Mouse (Mus musculus): ENCODE measurements around the gene Lrrc17. TPM values are rescaled to one million over a fixed set of nuclear protein-coding genes. Genes with fewer than 3 reads are reported as not detected.

The Lrrc17 gene
- polyA plus RNA-seq, 1 experiment from 2014 or later, result 61.1 TPM

- Histone ChIP-seq H3K4me2 (ENCODE audit: low read depth, low read length) (no peak overlapping the region), H3K27me3 (ENCODE audit: control insufficient read depth, insufficient read depth, low read depth, low read length) (no peaks in the 10 kb centered on the region), H3K4me3 (ENCODE audit: low read length) (no peak overlapping the region), H3K36me3 (ENCODE audit: control insufficient read depth, insufficient read depth, low read length) (no peaks in the 10 kb centered on the region), H3K9me3 (ENCODE audit: control insufficient read depth, low read length) (no peaks in the 10 kb centered on the region), H3K27ac (ENCODE audit: low read length) (peak overlapping the region; percentile 78), H3K4me1 (replicated peaks; ENCODE audit: control insufficient read depth, insufficient read depth, low read length) (peaks cover 4% of the 10 kb centered on the region; the same call in 1 of the 2 replicates), H3K9ac (ENCODE audit: low read length) (no peak overlapping the region)
- ATAC-seq (ENCODE audit: low read depth), result peak; percentile 92
- 58% methylated on average over 15 of the region's 15 CpGs for WGBS
These were observed 15.1 kb upstream of the Lrrc17 start for GRCm38 (mm10) chr5:21528068-21528842.

DNA sequence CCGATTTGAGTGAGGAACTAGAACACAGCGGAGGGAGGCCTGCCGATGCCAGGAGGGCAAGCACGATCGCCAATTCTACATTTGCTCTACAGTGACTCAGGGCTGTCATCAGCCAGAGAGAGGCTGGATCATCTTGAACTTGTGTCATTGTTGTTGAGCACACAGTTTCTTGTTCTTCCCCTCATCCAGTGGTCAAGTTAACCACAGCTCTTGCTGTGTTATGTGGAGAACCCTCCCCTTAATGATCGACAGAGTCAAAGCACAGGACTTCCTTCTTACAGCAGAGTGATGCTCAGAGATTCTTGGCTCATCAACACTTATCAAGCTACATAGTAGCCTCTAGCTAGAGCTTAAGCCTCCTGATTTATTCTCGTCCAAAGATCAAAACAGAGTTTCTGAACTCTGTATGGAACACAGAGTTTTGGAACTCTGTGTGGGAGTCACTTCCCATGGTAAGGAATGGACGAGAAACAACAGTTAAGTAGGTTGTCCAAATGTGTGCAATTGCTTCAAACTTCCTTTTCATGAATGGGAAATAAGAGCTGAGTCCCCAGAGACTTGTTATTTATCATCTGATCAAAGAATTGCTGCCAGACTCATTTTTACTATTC, 14.1 kb upstream of the Lrrc17 start:
- WGBS, result 74% methylated on average over 8 of the region's 8 CpGs

DNA sequence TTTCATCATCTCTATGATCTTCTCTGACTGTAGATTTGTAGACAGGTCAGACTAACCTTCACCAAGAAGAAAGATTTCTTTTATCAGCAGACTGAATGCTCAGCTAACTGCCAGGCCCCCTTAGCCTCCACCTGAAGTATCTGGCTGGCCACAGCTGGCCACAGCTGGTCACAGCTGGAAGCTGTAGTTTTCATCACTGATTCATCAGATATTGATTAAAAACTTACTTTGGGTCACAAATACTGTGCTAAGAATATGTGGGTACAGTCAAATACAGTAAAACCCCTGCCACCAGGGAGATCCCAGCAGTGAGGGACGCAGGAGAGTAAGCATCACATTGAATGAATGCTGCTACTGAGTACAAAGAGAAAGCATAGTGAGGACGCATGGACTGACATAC, 11.2 kb upstream of the Lrrc17 start:
- ATAC-seq (ENCODE audit: low read depth), result no peak
- WGBS, result 89% methylated on average over 2 of the region's 2 CpGs
- Histone ChIP-seq H3K27ac (ENCODE audit: low read length) (no peak overlapping the region), H3K4me1 (replicated peaks; ENCODE audit: control insufficient read depth, insufficient read depth, low read length) (no peaks in the 10 kb centered on the region), H3K4me3 (ENCODE audit: low read length) (no peak overlapping the region), H3K27me3 (ENCODE audit: control insufficient read depth, insufficient read depth, low read depth, low read length) (no peaks in the 10 kb centered on the region), H3K9ac (ENCODE audit: low read length) (no peak overlapping the region), H3K9me3 (ENCODE audit: control insufficient read depth, low read length) (no peaks in the 10 kb centered on the region), H3K36me3 (ENCODE audit: control insufficient read depth, insufficient read depth, low read length) (no peaks in the 10 kb centered on the region), H3K4me2 (ENCODE audit: low read depth, low read length) (no peak overlapping the region)

More for the DNA sequence above, 14.1 kb upstream of the Lrrc17 start:
- Histone ChIP-seq H3K9ac (ENCODE audit: low read length) (no peak overlapping the region), H3K4me2 (ENCODE audit: low read depth, low read length) (no peak overlapping the region), H3K9me3 (ENCODE audit: control insufficient read depth, low read length) (no peaks in the 10 kb centered on the region), H3K36me3 (ENCODE audit: control insufficient read depth, insufficient read depth, low read length) (no peaks in the 10 kb centered on the region), H3K27me3 (ENCODE audit: control insufficient read depth, insufficient read depth, low read depth, low read length) (no peaks in the 10 kb centered on the region), H3K27ac (ENCODE audit: low read length) (peak overlapping the region; percentile 78), H3K4me3 (ENCODE audit: low read length) (no peak overlapping the region), H3K4me1 (replicated peaks; ENCODE audit: control insufficient read depth, insufficient read depth, low read length) (peaks cover 4% of the 10 kb centered on the region; the same call in 1 of the 2 replicates)
- no peak for ATAC-seq (ENCODE audit: low read depth)

- no peaks in the 10 kb centered on the region for H3K27me3 ChIP-seq (ENCODE audit: control insufficient read depth, insufficient read depth, low read depth, low read length)
- H3K9ac ChIP-seq (ENCODE audit: low read length), result no peak overlapping the region
- H3K36me3 ChIP-seq (ENCODE audit: control insufficient read depth, insufficient read depth, low read length), result no peaks in the 10 kb centered on the region
- no peak overlapping the region for H3K27ac ChIP-seq (ENCODE audit: low read length)
- H3K4me2 ChIP-seq (ENCODE audit: low read depth, low read length), result no peak overlapping the region
- H3K4me1 ChIP-seq (replicated peaks; ENCODE audit: control insufficient read depth, insufficient read depth, low read length), result no peaks in the 10 kb centered on the region
- no peaks in the 10 kb centered on the region for H3K9me3 ChIP-seq (ENCODE audit: control insufficient read depth, low read length)
- no peak for ATAC-seq (ENCODE audit: low read depth)
- 86% methylated on average over 5 of the region's 5 CpGs for whole genome bisulfite sequencing
- H3K4me3 ChIP-seq (ENCODE audit: low read length), result no peak overlapping the region
These were observed 10.4 kb upstream of the Lrrc17 start for GRCm38 (mm10) chr5:21532921-21533320.

- no peak overlapping the region for H3K27ac ChIP-seq (ENCODE audit: low read length)
- H3K27me3 ChIP-seq (ENCODE audit: control insufficient read depth, insufficient read depth, low read depth, low read length), result no peaks in the 10 kb centered on the region
- no peak overlapping the region for H3K9ac ChIP-seq (ENCODE audit: low read length)
- no peaks in the 10 kb centered on the region for H3K36me3 ChIP-seq (ENCODE audit: control insufficient read depth, insufficient read depth, low read length)
- H3K4me1 ChIP-seq (replicated peaks; ENCODE audit: control insufficient read depth, insufficient read depth, low read length), result peaks cover 9% of the 10 kb centered on the region; the same call in 1 of the 2 replicates
- WGBS, result 68% methylated on average over 4 of the region's 4 CpGs
- H3K9me3 ChIP-seq (ENCODE audit: control insufficient read depth, low read length), result no peaks in the 10 kb centered on the region
- H3K4me3 ChIP-seq (ENCODE audit: low read length), result no peak overlapping the region
- no peak for ATAC-seq (ENCODE audit: low read depth)
- H3K4me2 ChIP-seq (ENCODE audit: low read depth, low read length), result no peak overlapping the region
These were observed 1.1 kb upstream of the Lrrc17 start for GRCm38 (mm10) chr5:21542226-21542625.

DNA sequence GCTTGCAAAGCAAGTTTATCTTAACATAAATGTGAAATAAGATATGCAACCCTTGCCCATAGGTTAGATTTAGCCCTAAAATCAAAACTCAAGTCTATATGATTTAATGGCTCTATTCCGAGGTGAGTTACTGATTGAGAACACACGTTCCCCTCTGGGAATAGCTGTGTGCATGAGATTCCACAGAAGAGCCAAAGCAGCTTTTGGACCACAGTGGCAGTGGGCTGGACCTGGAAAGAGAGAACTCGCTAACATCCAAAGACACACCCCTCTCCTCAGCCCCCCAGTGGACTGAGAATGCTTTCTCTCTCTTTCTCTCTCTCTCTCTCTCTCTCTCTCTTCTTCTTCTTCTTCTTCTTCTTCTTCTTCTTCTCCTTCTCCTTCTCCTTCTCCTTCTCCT, 1.5 kb downstream of the Lrrc17 start:
- H3K9ac ChIP-seq (ENCODE audit: low read length), result peak overlapping the region; percentile 44; the same call in 1 of the 2 replicates
- H3K27me3 ChIP-seq (ENCODE audit: control insufficient read depth, insufficient read depth, low read depth, low read length), result no peaks in the 10 kb centered on the region
- peak overlapping the region; percentile 90 for H3K27ac ChIP-seq (ENCODE audit: low read length)
- no peaks in the 10 kb centered on the region for H3K9me3 ChIP-seq (ENCODE audit: control insufficient read depth, low read length)
- peak overlapping the region; percentile 39 for H3K4me3 ChIP-seq (ENCODE audit: low read length)
- WGBS, result 35% methylated on average over 3 of the region's 3 CpGs
- H3K4me2 ChIP-seq (ENCODE audit: low read depth, low read length), result peak overlapping the region; percentile 33
- peak; percentile 70 for ATAC-seq (ENCODE audit: low read depth)
- no peaks in the 10 kb centered on the region for H3K36me3 ChIP-seq (ENCODE audit: control insufficient read depth, insufficient read depth, low read length)
- peaks cover 9% of the 10 kb centered on the region; the same call in 1 of the 2 replicates for H3K4me1 ChIP-seq (replicated peaks; ENCODE audit: control insufficient read depth, insufficient read depth, low read length)

GRCm38 (mm10) chr5:21545227-21545626, 1.9 kb downstream of the Lrrc17 start:
- Histone ChIP-seq H3K27ac (ENCODE audit: low read length) (peak overlapping the region; percentile 90), H3K27me3 (ENCODE audit: control insufficient read depth, insufficient read depth, low read depth, low read length) (no peaks in the 10 kb centered on the region), H3K9ac (ENCODE audit: low read length) (no peak overlapping the region), H3K4me1 (replicated peaks; ENCODE audit: control insufficient read depth, insufficient read depth, low read length) (peaks cover 9% of the 10 kb centered on the region; the same call in 1 of the 2 replicates), H3K4me3 (ENCODE audit: low read length) (peak overlapping the region; percentile 39), H3K4me2 (ENCODE audit: low read depth, low read length) (peak overlapping the region; percentile 33), H3K36me3 (ENCODE audit: control insufficient read depth, insufficient read depth, low read length) (no peaks in the 10 kb centered on the region), H3K9me3 (ENCODE audit: control insufficient read depth, low read length) (no peaks in the 10 kb centered on the region)
- no peak for ATAC-seq (ENCODE audit: low read depth)

DNA sequence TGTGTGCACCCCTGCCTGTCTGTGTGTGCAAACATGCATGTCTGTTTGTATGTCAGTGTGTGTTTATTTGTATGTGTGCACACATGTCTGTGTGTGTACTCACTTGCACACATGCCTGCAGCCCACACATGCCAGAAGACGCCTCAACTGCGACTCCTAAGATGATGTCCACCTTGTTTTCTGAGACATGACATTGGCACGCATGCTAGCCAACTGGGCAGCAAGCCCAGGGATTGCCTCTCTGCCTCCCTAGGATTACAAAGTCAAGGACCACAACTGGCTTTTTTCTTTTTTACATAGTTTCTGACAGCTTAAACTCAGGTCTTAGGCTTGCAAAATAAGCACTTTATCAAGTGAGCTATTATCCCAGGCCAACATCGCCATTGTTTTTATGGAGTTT, 2.4 kb downstream of the Lrrc17 start:
- Histone ChIP-seq H3K36me3 (ENCODE audit: control insufficient read depth, insufficient read depth, low read length) (no peaks in the 10 kb centered on the region), H3K9me3 (ENCODE audit: control insufficient read depth, low read length) (no peaks in the 10 kb centered on the region), H3K27me3 (ENCODE audit: control insufficient read depth, insufficient read depth, low read depth, low read length) (no peaks in the 10 kb centered on the region), H3K4me3 (ENCODE audit: low read length) (peak overlapping the region; percentile 13; the same call in 1 of the 2 replicates), H3K9ac (ENCODE audit: low read length) (no peak overlapping the region), H3K4me1 (replicated peaks; ENCODE audit: control insufficient read depth, insufficient read depth, low read length) (peaks cover 9% of the 10 kb centered on the region; the same call in 1 of the 2 replicates), H3K4me2 (ENCODE audit: low read depth, low read length) (peak overlapping the region; percentile 33), H3K27ac (ENCODE audit: low read length) (peak overlapping the region; percentile 15; the same call in 1 of the 2 replicates)
- ATAC-seq (ENCODE audit: low read depth), result no peak
- 49% methylated on average over 4 of the region's 4 CpGs for WGBS

GRCm38 (mm10) chr5:21547005-21547404, 3.6 kb downstream of the Lrrc17 start:
- no peak for ATAC-seq (ENCODE audit: low read depth)
- Histone ChIP-seq H3K4me3 (ENCODE audit: low read length) (no peak overlapping the region), H3K9me3 (ENCODE audit: control insufficient read depth, low read length) (no peaks in the 10 kb centered on the region), H3K27me3 (ENCODE audit: control insufficient read depth, insufficient read depth, low read depth, low read length) (no peaks in the 10 kb centered on the region), H3K36me3 (ENCODE audit: control insufficient read depth, insufficient read depth, low read length) (no peaks in the 10 kb centered on the region), H3K4me1 (replicated peaks; ENCODE audit: control insufficient read depth, insufficient read depth, low read length) (peaks cover 11% of the 10 kb centered on the region; the same call in 1 of the 2 replicates), H3K9ac (ENCODE audit: low read length) (no peak overlapping the region), H3K27ac (ENCODE audit: low read length) (no peak overlapping the region), H3K4me2 (ENCODE audit: low read depth, low read length) (no peak overlapping the region)
- WGBS, result 78% methylated on average over 8 of the region's 8 CpGs

All from lung, embryonic 16.5 days (tissue).